Mouse (Mus musculus): ENCODE results near the gene Kcnq1. TPM values are rescaled to one million over a fixed set of nuclear protein-coding genes. Genes with fewer than 3 reads are reported as not detected.

Gene Kcnq1
- total and polyA plus RNA-seq, 3 experiments, result 0.63 to 0.96 TPM; not detected in 1

GRCm38 (mm10) chr7:143341301-143341980 is 235.3 kb downstream of the Kcnq1 start:
- Histone ChIP-seq H3K9me3 (replicated peaks; ENCODE audit: insufficient read depth, low read length) (no peaks in the 10 kb centered on the region), H3K27me3 (ENCODE audit: control insufficient read depth in 1 of 2, insufficient read depth in 2 of 2, low read length in 2 of 2) (peaks cover 2 to 4% of the 10 kb centered on the region in 2 experiments; a peak in 3 of 4 replicates)
- no peak for DNase-seq (ENCODE audit: low read depth, low spot score)

DNA sequence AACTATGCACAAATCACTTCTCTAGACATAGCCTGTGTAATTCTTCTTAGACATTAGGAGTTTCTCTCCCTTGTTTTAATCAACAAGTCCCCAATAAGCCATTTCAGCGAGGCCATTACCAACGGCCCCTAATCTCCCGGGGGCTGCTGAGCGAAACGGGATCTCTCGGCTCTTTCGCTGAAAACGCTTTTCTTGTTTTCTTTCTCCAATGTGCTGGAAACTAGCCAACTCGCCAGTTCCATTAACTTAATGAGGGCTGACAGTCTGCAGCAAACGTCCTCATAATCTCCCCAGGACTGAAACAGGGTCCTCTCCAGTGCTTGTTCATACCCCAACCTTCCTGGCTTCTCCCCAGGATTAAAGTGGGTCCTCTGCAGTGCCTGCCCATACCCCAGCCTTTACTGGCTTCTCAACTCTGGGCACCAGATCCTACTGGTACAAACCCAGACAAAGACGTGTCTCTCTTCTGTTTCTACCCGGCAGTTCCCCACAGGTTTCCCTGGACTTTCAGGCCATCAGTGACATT is 237.7 kb downstream of the Kcnq1 start:
- no peak overlapping the region for H3K27ac ChIP-seq (ENCODE audit: control insufficient read depth, low read depth, low read length)
- peaks cover 2 to 4% of the 10 kb centered on the region in 2 experiments; a peak in 3 of 4 replicates for H3K27me3 ChIP-seq (ENCODE audit: control insufficient read depth in 1 of 2, insufficient read depth in 2 of 2, low read length in 2 of 2)
- no peaks in the 10 kb centered on the region for H3K36me3 ChIP-seq (ENCODE audit: control insufficient read depth in 1 of 2, insufficient read depth in 2 of 2, low read length in 2 of 2)
- no peaks in the 10 kb centered on the region for H3K4me1 ChIP-seq (ENCODE audit: control insufficient read depth in 1 of 2, insufficient read depth in 2 of 2, low read length in 2 of 2)
- no peak for TF ChIP-seq KAT2A (conservative IDR thresholded peaks at IDR 0.05; ENCODE audit: low read depth, low read length)
- H3K79me2 ChIP-seq (ENCODE audit: control insufficient read depth, insufficient read depth, low read length, poor library complexity), result no peaks in the 10 kb centered on the region
- H3K9ac ChIP-seq (ENCODE audit: control insufficient read depth, low read depth, low read length, poor library complexity, severe bottlenecking), result no peak overlapping the region
- no peak overlapping the region for H3K4me3 ChIP-seq (ENCODE audit: control insufficient read depth in 1 of 2, insufficient read depth in 1 of 2, low read depth in 2 of 2, low read length in 2 of 2)
- no peaks in the 10 kb centered on the region for H3K9me3 ChIP-seq (replicated peaks; ENCODE audit: insufficient read depth, low read length)
- no peak for DNase-seq (ENCODE audit: low read depth, low spot score)

More at GRCm38 (mm10) chr7:143341301-143341980, 235.3 kb downstream of the Kcnq1 start:
- Histone ChIP-seq H3K9ac (ENCODE audit: control insufficient read depth, low read depth, low read length, poor library complexity, severe bottlenecking) (no peak overlapping the region), H3K4me1 (ENCODE audit: control insufficient read depth in 1 of 2, insufficient read depth in 2 of 2, low read length in 2 of 2) (no peaks in the 10 kb centered on the region), H3K27ac (ENCODE audit: control insufficient read depth, low read depth, low read length) (no peak overlapping the region), H3K4me3 (ENCODE audit: control insufficient read depth in 1 of 2, insufficient read depth in 1 of 2, low read depth in 2 of 2, low read length in 2 of 2) (no peak overlapping the region), H3K79me2 (ENCODE audit: control insufficient read depth, insufficient read depth, low read length, poor library complexity) (no peaks in the 10 kb centered on the region), H3K36me3 (ENCODE audit: control insufficient read depth in 1 of 2, insufficient read depth in 2 of 2, low read length in 2 of 2) (no peaks in the 10 kb centered on the region)
- TF ChIP-seq TCF12 (IDR thresholded peaks at IDR 0.05; ENCODE audit: low read depth, low read length), result no peak
- no peak for TF ChIP-seq TAL1 (IDR thresholded peaks at IDR 0.05; ENCODE audit: low read length)
- TF ChIP-seq ZC3H11A (IDR thresholded peaks at IDR 0.05; ENCODE audit: low read depth, low read length), result no peak
- no peak for TF ChIP-seq MYC (IDR thresholded peaks at IDR 0.05; ENCODE audit: low read depth, low read length)
- no peak for TF ChIP-seq CHD1 (IDR thresholded peaks at IDR 0.05; ENCODE audit: low read depth, low read length)
- no peak for TF ChIP-seq MEF2A (IDR thresholded peaks at IDR 0.05; ENCODE audit: extremely low read depth, insufficient replicate concordance, low read depth, low read length, poor library complexity, severe bottlenecking)
- TF ChIP-seq NRF1 (IDR thresholded peaks at IDR 0.05; ENCODE audit: insufficient read depth, low read depth, low read length, poor library complexity, severe bottlenecking), result no peak
- no peak for TF ChIP-seq UBTF (IDR thresholded peaks at IDR 0.05; ENCODE audit: borderline replicate concordance, insufficient read depth, low read depth, low read length)
- no peak for TF ChIP-seq MXI1 (IDR thresholded peaks at IDR 0.05; ENCODE audit: low read depth, low read length)
- no peak for TF ChIP-seq MAFK (IDR thresholded peaks at IDR 0.05; ENCODE audit: borderline replicate concordance, low read depth, low read length)

DNA sequence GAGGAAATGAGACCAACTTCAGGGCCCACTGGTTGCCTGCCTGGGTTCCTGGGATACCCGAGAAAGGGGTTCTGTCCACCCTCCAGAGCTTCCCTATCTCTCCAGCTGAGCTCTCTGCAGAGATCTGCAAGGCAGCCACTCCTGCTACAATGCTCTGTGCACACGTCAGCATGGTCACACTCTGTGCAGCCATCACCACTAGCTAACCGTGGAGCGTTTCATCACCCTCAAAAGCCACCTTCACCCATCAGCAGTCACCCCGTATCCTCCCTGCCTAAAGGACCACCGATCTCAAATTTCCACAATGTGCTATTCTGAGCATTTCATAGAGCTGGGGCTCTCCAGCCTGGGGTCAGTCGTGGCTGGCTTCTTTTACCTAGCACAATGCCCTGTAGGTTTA is 243.1 kb downstream of the Kcnq1 start:
- H3K4me1 ChIP-seq (ENCODE audit: control insufficient read depth in 1 of 2, insufficient read depth in 2 of 2, low read length in 2 of 2), result no peaks in the 10 kb centered on the region
- H3K9ac ChIP-seq (ENCODE audit: control insufficient read depth, low read depth, low read length, poor library complexity, severe bottlenecking), result no peak overlapping the region
- H3K27me3 ChIP-seq (ENCODE audit: control insufficient read depth in 1 of 2, insufficient read depth in 2 of 2, low read length in 2 of 2), result peaks cover 2 to 4% of the 10 kb centered on the region in 2 experiments; a peak in 3 of 4 replicates
- no peak for TF ChIP-seq GABPA (IDR thresholded peaks at IDR 0.05; ENCODE audit: low read depth, low read length)
- no peak for TF ChIP-seq CHD2 (IDR thresholded peaks at IDR 0.05; ENCODE audit: low read length)
- no peak for TF ChIP-seq MEF2A (IDR thresholded peaks at IDR 0.05; ENCODE audit: extremely low read depth, insufficient replicate concordance, low read depth, low read length, poor library complexity, severe bottlenecking)
- no peak for TF ChIP-seq MAFK (IDR thresholded peaks at IDR 0.05; ENCODE audit: borderline replicate concordance, low read depth, low read length)
- no peak for TF ChIP-seq USF2 (IDR thresholded peaks at IDR 0.05; ENCODE audit: borderline replicate concordance in 1 of 2, insufficient read depth in 1 of 2, low read depth in 1 of 2, low read length in 2 of 2)
- no peak for TF ChIP-seq HCFC1 (IDR thresholded peaks at IDR 0.05; ENCODE audit: low read depth, low read length)
- no peak for TF ChIP-seq ZC3H11A (IDR thresholded peaks at IDR 0.05; ENCODE audit: low read depth, low read length)
- TF ChIP-seq TBP (IDR thresholded peaks at IDR 0.05; ENCODE audit: low read depth, low read length), result no peak
- no peak for TF ChIP-seq ZNF384 (IDR thresholded peaks at IDR 0.05; ENCODE audit: low read depth, low read length)
- TF ChIP-seq POLR2AphosphoS2 (IDR thresholded peaks at IDR 0.05; ENCODE audit: low read length), result no peak
- no peak for TF ChIP-seq USF1 (IDR thresholded peaks at IDR 0.05; ENCODE audit: low read depth, low read length)
- TF ChIP-seq ZKSCAN1 (IDR thresholded peaks at IDR 0.05; ENCODE audit: low read depth, low read length), result no peak
- no peaks in the 10 kb centered on the region for H3K36me3 ChIP-seq (ENCODE audit: control insufficient read depth in 1 of 2, insufficient read depth in 2 of 2, low read length in 2 of 2)
- H3K27ac ChIP-seq (ENCODE audit: control insufficient read depth, low read depth, low read length), result no peak overlapping the region
- H3K79me2 ChIP-seq (ENCODE audit: control insufficient read depth, insufficient read depth, low read length, poor library complexity), result no peaks in the 10 kb centered on the region
- H3K4me3 ChIP-seq (ENCODE audit: control insufficient read depth in 1 of 2, insufficient read depth in 1 of 2, low read depth in 2 of 2, low read length in 2 of 2), result no peak overlapping the region
- no peak for DNase-seq (ENCODE audit: low read depth, low spot score)
- H3K9me3 ChIP-seq (replicated peaks; ENCODE audit: insufficient read depth, low read length), result no peaks in the 10 kb centered on the region

Data from MEL (cell line).